Mouse (Mus musculus): Measurements from ENCODE around the gene Dscaml1.

Dscaml1 gene

DNA sequence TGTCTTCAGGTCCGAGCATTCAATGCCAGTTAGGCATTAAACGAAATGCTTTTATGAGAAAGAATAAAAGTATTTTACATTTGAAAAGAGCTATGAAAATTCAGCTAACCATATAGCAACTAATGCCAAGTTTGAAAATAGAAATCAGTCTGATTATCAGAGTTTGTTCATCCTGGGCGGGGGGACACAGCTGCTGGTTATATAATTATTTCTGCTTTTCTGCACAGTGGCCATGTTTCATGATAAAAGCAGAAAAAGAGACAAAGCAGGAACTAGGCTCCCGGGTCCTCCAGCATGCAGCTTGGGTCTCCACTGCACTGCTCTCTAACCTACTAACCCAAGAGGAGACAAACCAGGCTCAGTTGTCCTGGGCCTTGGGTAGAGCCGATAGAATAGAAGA, 143.9 kb downstream of the Dscaml1 start:
- no peak for DNase-seq (ENCODE audit: low spot score in 2 of 2)

DNA sequence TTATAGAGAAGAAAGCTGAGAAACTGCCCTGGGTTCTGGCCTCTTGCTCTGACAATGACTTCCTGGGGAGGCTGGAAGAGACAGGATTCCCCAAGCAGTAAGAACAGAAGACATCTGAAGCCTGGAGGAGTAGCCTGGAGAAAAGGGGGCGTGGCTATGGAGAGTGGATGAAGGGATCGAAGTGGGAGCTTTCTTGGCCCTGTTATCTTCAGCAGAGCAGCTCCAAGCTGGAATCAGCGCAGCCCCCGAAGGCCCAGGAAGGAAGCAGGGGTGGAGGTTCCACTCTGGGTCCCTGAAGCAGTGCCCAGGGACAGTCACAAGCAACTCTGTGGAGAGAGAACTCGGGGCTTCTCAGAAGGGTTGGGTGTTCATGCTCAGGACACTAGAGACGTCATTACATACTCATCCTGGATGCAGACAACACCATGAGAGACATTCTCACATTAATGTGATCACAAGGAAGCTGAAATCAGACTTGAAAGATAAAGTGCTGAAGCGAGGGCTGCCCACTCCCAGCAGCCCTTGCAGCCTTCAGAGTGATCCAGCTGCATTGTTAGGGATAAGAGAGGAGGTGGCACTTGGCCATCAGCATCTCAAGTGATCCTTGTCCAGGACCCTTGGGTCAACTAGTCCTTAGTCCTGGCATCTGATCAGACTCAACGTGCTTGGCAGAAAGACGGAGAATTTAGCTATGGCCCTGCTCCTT, 146.5 kb downstream of the Dscaml1 start:
- DNase-seq (ENCODE audit: low spot score in 2 of 2) = no peak

DNA sequence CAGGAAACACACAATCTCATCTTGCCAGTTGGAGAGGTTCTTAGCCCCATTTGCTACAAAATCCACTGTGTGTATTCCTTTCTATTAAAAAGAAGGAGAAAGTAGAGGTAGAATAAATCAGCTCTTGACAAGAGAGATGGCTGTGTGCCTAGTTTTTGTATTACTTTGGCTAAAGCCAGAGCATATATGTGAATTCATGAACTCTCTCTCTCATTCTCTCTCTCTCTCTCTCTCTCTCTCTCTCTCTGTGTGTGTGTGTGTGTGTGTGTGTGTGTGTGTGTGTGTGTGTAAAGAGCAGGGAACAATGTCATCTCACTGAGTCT, 147.0 kb downstream of the Dscaml1 start:
- no peak for DNase-seq (ENCODE audit: low spot score in 2 of 2)

DNA sequence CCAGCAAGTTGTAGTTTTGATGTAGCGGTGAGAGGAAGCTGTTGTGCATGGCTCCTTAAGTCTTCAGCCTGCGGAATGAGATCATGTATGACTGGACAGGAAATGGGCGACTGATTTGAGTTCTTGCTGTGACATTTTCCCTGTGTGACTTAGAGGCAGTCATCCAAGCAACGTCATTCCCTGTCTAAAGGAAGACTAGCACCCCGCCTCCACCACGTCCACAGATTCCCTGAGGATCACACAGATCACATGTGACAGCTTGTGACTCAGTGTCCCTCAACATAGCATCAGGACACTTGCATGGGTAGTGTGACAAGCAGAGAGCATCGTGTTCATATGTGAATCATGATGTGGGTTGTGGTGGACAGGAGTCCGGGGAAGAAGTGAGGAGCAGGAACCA, 147.6 kb downstream of the Dscaml1 start:
- no peak for DNase-seq (ENCODE audit: low spot score in 2 of 2)

DNA sequence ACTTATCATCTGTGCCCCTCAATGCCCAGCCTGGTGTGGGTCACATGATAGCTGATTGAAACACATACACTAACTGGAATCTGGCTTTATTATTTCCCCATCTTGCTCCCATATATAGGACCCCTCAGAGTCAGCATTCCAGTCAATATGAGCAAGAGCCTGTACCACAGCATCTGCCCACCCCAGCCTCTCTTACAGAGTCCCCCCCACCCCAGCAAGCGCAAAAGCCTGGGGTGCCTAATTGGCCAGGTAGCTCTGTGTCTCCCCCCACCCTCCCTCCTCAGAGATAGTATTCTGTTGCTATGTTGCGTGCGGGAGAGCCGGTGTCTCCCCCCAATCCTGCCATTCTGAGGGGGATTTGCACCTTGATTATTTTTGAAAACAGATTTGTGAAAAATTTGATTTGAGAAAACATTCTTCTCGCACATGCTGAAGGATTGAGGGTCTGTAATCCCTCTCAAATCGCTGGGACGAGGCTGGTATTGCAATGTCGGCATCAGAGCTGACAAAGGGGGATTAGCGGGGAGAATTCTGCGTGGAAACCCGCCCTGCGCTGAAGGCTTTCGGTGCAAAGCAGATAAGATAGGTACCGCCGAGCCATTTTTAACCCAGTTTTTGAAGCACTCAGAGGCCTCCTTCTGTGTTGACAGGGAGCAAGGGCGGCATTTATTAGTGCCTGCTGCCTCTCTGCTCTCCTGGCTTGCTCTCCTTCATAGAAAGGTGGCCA, 153.8 kb downstream of the Dscaml1 start:
- DNase-seq (ENCODE audit: low spot score in 2 of 2) = no peak

DNA sequence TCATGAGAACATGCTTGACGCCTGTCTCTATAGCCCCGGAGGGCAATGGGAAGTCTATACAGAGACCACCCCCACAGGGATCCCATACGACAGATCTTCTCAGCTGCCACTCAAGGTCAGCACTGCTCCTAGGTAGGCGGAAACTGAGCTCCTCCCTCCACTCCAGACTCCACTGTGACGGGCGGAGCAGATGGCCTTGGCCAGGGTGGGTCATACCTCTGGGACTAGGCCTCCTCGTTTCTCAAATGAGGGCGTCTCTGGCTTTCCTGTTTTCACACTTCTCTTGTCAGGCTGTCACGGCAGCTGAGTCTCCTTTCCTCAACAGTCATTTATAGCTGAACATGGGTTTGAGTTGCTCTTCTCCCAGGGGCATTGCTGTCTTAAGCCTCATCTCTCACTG, 160.0 kb downstream of the Dscaml1 start:
- DNase-seq (ENCODE audit: low spot score in 2 of 2) = no peak

DNA sequence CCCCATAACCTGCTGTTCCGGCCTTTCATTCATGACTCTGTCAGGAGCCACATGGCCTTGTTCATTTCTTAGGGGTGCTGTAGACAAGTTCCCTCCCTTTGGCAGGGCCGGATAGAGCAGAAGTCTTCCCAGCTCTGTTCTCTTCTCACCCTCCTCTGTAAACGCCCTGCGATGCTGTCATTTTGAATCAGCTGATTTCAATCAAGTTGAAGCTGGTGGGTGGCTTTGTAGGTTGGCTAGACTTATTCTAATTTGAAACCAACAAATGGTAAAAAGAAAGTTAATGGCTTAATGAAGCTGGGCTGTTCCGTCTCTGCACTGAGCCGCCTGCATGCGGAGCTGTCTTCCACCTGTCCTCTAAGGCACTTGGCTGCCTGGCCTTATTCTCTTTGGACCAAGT, 161.3 kb downstream of the Dscaml1 start:
- no peak for DNase-seq (ENCODE audit: low spot score in 2 of 2)

DNA sequence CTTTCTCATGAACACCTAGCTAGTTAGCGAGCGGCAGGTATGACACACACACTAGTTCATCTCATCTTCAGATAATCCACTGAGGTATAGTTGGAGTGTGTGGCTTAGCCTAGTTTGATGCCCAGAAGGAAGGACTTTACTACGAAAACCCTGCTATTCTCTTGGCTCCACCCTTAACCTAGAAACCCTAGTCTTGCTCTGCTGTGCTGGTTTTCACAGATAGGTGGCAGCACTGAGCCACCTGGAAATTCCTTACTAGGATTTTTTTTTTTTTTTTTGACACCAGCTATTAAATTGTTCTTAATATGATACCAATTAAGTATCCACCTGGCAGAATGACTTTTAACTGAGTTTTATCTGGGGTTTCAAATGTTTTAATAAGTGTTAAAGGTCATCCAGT, 163.4 kb downstream of the Dscaml1 start:
- DNase-seq (ENCODE audit: low spot score in 2 of 2) = peak in 1 of 2 experiments; percentile 64

DNA sequence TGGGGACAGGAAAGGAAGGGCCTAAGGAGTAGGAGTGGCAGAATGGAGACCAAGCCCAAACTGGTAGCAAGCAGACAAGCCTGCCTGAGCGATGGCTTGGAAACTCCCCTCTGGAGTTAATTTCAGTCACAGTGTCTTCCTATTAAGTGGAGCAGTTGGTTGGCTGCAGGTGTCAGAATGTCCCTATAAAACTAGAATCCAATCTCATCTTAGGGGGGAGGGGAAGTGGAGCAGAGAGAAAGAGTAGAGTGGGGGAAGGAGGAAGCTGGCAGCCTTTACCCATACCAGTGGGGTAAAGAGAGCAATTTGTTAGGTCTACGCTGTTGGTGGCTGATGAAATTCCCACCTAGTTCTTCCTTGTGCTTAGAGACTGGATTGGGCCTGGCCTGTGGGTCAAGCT, 164.6 kb downstream of the Dscaml1 start:
- DNase-seq (ENCODE audit: low spot score in 2 of 2) = no peak

DNA sequence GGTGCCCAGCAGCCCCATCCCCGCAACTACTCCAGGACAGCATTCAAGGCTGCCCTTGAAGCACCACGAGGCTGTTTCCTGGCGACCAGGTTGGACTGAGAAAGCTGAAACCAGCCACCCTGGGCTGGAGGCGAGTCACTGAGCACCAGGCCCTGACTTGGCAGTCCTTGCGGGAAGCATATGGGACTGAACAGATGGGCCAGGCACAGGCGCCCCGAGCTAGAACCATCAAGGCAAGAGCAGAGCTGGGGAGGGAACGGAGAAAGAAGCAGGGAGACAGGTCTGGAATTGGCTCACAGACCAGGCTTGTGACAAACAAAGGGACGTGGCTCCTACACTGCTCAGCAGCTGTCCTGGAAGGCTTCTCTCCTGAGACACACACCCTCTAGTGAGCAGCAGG, 165.9 kb downstream of the Dscaml1 start:
- peak in 1 of 2 experiments; percentile 72 for DNase-seq (ENCODE audit: low spot score in 2 of 2)

DNA sequence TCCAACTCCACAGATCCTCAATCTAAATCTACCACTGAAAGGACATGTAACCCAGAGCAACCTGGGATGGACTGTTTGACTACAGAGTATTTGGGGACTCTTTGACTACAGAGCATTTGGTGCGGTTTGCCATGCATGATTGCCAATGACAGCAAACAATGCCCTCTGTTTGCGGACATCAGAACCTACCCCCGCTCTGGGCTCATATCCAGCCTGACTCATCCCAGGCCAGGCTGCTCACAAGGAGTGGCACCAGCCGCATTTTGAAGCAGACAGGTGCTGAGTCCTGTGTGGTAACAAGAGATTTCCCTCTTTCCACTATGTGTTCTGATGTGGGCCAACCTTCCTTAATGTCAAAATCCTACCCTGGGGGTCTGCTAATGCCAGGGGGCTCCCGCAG, 171.7 kb downstream of the Dscaml1 start:
- DNase-seq (ENCODE audit: low spot score in 2 of 2) = no peak

DNA sequence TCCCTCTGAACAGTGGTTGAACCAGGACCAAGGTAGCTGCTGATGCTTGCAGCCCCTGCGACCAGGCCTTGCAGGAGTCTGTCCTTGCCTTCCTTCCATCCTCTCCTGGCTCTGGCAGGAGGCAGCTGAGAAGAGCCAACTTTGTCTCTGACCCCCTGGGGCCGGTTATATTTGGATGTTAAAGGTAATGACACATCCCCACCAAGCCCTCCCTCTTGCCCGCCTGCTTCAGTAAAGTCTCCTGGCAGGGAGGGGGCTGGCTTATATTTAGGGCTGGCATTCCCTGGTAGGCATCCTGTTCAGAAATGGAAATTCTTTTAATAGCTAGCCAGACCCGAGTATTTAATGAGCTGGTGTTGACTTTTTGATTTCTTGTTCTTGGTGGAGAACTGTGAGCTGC, 172.9 kb downstream of the Dscaml1 start:
- no peak for DNase-seq (ENCODE audit: low spot score in 2 of 2)

DNA sequence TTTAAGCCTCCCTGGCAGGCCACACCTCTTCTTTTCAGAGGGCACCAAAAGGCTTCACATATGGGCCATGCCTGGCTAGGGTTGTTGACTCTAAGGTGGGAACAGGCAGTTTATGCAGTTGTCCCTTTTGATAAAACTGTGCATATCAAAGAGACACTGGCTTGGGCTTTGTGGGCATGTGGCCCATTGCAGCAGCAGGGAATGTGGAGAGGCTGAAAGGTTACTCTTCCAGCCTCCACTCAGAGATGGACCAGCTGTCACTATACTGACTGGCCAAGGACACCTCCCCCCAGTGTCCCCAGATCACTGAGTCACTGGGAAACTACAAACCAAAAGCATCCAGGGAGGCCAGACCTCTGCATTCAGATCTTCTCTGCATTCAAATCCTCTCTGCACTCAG, 180.9 kb downstream of the Dscaml1 start:
- DNase-seq (ENCODE audit: low spot score in 2 of 2) = peak in 1 of 2 experiments; percentile 52

DNA sequence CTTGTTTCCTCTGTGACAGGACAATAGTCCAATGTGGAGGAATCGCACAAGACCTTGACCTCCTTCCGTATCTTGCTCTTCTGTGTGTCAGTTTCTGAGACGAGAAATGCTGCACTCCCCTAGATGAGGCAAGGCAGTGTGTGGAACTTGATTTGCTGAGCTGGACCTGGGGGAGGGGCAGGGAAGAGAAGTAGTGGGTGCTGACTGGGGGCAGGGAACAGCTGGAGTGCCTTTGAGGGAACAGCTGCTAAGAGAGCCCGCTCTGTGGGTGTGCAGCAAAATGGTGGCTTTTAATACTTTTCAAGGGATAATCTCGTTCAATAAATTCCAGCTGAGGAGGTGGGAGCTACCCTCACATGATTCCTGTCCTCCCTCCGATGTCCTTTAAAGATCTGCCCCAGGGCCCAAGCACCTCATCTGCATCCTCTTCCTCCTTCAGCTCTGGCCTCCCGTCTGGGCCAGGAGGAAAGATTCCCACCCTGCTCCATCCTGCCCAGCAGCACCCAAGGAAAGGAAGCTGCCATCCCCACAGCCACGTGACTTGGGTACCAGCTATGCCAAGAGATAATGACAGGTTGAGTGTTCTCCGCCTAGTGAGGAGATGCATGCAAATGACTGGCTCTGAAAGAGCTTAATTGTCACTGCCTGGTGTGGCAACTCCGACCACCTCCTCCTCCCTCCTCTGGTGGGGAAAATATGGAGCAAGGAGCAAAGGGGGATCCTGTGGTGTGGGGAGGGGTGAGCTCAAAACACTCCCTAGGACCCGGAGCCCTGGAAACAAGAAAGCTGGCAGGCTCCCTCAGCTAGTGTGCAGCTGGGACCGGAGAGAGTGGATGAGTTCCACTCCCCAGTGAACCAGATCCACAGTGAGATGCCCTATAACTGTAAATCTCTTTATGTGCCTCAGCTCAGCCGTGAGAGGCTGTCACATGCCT, 181.9 kb downstream of the Dscaml1 start:
- peak in 1 of 2 experiments; percentile 51 for DNase-seq (ENCODE audit: low spot score in 2 of 2)

DNA sequence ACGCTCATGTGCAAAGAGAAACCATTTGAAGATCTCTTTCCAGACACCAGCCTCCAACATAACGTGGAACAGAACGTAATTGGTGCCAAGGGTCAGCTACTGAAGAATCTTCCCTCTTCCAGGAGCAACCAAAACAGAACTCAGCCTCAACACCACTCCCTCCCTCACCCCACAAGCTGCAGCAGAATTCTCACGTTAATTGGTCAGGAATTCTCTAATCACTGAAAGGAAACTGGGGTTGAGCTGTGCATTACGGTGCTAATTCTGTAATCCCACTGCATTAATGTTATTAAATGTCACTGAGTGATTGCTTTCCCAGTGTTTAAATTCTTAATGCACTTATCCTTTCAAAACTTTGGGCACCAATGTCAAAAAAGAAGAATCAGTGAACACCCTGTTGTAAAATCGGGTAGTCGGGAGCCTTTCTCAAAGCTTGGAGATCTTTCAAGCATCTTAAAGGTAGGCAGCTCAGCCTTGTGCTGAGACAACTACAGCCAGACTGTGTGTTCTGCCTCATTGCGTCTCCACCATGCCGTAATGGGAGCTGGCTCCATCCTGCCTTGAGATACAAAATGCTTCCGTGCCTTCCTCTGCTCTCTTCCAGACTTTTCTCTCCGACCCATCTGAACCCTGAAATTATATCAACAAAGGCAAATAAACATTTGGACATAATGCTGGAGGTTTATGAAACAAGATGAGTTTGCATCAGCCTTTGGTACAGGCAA, 184.1 kb downstream of the Dscaml1 start:
- no peak for DNase-seq (ENCODE audit: low spot score in 2 of 2)

DNA sequence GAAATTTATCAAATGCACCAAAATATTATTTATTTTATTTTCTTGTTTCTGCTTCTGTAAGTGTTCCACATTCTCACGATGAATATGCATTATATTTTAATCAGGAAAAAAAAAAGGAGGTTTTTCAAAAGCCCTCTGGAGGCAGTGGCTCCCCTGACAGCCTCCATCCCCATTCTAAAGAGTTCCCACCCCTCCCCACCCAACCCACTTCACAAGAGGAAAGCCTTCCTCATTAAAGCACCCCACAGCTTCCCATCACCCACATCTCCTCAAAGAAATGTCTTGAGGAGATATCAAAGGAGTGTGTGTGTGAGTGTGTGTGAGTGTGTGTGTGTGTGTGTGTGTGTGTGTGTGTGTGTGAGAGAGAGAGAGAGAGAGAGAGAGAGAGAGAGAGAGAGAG, 188.2 kb downstream of the Dscaml1 start:
- DNase-seq (ENCODE audit: low spot score in 2 of 2) = no peak

DNA sequence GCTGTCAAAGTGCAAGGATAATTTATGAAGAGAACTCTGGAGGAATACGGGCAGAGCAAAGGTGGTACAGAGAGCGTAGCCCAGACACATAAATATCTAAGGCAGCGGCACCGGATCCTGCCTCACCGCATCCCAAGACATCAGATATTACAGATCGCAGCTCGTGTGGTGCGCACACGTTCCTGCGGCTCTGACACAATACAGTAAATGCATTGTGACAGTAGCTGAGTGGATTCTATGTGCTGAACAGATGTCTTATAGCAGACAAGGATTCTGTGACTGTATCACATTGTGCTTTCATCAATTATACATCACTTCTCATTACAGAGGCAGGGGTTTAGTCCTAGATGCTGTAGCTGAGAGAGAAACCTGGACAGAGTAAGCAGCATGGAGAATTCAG, 191.5 kb downstream of the Dscaml1 start:
- no peak for DNase-seq (ENCODE audit: low spot score in 2 of 2)

DNA sequence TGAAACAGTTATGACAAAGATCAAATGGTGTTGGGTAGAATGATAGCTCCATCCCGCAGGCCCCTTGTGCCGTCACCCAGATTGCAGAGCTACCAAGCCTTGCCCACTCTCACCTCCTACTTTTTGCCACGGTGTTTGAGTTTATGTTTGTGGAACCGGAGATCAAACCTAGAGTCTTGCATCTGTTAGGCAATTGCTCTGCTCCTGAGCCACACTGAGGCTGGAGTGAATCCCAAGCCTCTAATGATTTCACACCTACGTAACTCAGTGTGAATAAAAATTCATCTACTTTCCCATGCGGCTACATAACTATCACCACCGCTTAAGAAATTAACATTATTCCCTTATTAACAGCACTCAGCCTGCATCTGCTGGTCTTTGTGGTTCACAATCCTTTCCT, 192.0 kb downstream of the Dscaml1 start:
- DNase-seq (ENCODE audit: low spot score in 2 of 2) = no peak

DNA sequence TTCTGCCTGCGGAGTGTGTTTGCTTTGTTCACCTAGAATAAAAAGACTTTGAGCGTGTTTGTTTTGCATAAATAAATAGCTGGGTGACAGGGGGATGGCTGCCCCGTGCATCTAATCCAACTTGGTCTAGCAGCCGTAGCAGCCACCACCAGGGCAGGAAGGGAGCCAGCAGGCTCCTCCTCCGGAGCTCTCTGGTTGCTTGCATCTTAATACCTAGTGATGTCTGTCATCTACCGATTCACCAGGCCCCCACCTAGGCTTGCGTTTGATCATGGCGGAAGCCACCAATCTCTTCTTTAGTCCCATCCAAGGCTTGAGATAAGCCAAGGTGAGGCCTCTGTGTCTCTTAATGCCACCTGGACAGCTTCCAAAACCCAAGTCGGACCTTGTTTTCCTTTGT, 193.6 kb downstream of the Dscaml1 start:
- DNase-seq (ENCODE audit: low spot score in 2 of 2) = peak in 1 of 2 experiments; percentile 38

DNA sequence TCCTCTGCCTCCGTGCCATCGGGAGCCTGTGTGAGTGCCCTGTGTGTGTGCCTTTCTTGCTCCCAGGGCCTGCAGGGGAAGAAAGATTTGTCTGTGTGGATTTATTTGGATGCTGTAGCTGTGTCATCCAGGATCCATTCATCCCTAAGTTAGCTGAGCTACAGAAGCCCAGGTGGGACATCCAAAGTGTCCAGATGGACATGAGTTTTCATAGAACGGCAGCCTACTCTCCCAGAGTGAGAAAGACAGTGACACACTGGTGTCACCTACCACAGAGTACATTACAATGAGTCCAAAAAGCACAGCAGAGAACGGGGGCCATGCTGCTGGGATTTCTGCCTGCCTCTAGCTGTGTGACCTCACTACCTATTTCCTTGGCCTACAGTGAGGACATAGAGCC, 194.5 kb downstream of the Dscaml1 start:
- no peak for DNase-seq (ENCODE audit: low spot score in 2 of 2)

DNA sequence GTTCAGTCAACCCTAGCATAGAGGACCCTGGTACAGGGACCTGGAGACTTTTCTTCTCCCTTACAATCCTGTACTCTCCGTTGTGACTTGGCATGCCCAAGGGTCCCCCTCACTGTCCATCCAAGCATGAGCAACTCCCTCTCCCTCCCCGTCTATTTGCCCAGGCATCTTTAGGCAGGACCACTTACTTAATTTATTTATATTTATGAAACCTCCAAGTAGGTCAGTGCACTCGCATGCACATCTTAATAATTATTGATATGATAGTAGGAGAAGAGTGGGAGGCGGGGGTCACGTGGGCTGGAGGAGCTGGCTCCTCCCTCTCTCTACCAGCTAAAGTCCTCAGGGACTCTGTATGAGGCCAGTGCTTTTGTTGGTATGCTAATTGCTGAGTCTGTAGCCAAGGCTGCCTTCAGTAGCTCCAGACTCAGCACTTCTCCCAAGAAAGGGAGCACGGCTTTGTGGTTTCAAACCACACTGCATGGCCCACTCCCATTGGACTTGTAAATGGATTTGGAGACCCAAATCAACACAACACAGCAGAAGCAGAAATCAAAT, 199.5 kb downstream of the Dscaml1 start:
- DNase-seq (ENCODE audit: low spot score in 2 of 2) = no peak

DNA sequence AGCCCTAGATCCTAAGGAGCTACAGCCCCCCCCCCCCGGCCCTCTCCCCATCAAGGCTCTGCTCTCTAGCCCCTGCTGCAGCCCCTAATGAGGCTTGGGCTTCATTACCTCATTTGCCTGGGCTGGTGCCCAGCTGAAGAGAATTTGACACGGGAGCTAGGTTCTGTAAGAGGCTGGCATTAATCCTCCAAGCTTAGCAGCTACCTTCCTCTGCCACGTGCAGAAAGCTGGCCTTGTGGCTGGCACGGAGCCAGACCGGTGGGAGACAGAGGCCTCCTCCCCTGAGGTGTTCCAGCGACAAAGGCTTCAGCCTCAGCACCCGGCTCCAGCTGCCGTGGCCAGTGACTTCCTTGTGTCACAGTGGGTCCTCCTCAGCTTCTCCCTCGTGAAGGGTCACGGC, 206.1 kb downstream of the Dscaml1 start:
- DNase-seq (ENCODE audit: low spot score in 2 of 2) = peak in 1 of 2 experiments; percentile 60
